Mouse (Mus musculus) cerebellum, adult 2 months (tissue): Measurements from ENCODE around the gene Shcbp1l.

Experiments used
- CTCF ChIP-seq: fragments of 200-500 bp; IDR thresholded peaks from 2 replicates; pipeline ENCODE4 v1.5.1; 2011; ENCODE audit warnings: low read depth, mild to moderate bottlenecking, control low read depth, low read length, moderate library complexity, borderline replicate concordance; ENCODE audit not compliant: insufficient read depth
- POLR2A ChIP-seq: fragments of 200-500 bp; IDR thresholded peaks from 2 replicates; pipeline ENCODE4 v1.6.1; 2011; ENCODE audit warnings: low read length, control low read depth, borderline replicate concordance; ENCODE audit not compliant: insufficient read depth

DNA sequence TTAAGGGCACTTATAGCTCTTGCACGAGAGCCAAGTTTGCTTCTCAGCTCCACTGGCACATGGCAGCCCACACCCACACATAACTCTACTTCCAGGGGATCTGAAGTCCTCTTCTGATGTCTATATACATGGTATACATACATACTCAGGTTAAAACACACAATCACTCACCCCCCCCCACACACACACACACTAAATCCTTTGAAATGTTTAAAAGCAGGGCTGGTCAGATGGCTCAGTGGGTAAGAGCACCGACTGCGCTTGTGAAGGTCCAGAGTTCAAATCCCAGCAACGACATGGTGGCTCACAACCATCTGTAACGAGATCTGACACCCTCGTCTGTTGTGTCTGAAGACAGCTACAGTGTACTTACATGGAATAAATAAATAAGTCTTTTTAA, 13.2 kb upstream of the Shcbp1l start:
- no peak for TF ChIP-seq POLR2A
- TF ChIP-seq CTCF = no peak
